Mouse (Mus musculus) liver, embryonic 12.5 days (tissue): ENCODE results near the gene Map3k13. TPM values are rescaled to one million over a fixed set of nuclear protein-coding genes. Genes with fewer than 3 reads are reported as not detected.

ENCODE experiments used
- ATAC-seq: fragments of 200-750 bp; cut with Nextera tagmentation; 2 replicates; pipeline ENCODE4 v1.8.0; 2017; ENCODE audit warnings: moderate number of reproducible peaks, mild to moderate bottlenecking, moderate library complexity
- H3K27ac ChIP-seq: fragments of 300-500 bp; sonication (generic); 2 replicates; pipeline ENCODE4 v1.5.1; 2016; ENCODE audit warnings: mild to moderate bottlenecking
- H3K27me3 ChIP-seq: fragments of 300-500 bp; sonication (generic); replicated peaks from 2 replicates; pipeline ENCODE4 v1.6.1; 2016; ENCODE audit warnings: mild to moderate bottlenecking, moderate library complexity
- H3K36me3 ChIP-seq: fragments of 300-500 bp; sonication (generic); 2 replicates; pipeline ENCODE4 v1.6.1; 2016; ENCODE audit warnings: mild to moderate bottlenecking, moderate library complexity
- H3K4me1 ChIP-seq: fragments of 300-500 bp; sonication (generic); 2 replicates; pipeline ENCODE4 v1.6.1; 2016
- H3K4me2 ChIP-seq: fragments of 300-500 bp; sonication (generic); 2 replicates; pipeline ENCODE4 v1.6.1; 2016; ENCODE audit warnings: mild to moderate bottlenecking, moderate library complexity
- H3K4me3 ChIP-seq: fragments of 300-500 bp; sonication (generic); 2 replicates; pipeline ENCODE4 v1.5.1; 2016; ENCODE audit warnings: mild to moderate bottlenecking, moderate library complexity
- H3K9ac ChIP-seq: fragments of 300-500 bp; sonication (generic); 2 replicates; pipeline ENCODE4 v1.6.1; 2016; ENCODE audit warnings: mild to moderate bottlenecking, moderate library complexity
- H3K9me3 ChIP-seq: fragments of 300-500 bp; sonication (generic); replicated peaks from 2 replicates; pipeline ENCODE4 v1.6.1; 2016; ENCODE audit warnings: mild to moderate bottlenecking, moderate library complexity
- WGBS: fragments of 180-500 bp; shearing (Covaris S2); methylation state at CpG from one replicate; pipeline ENCODE4 v1.1.7; 2016; ENCODE audit not compliant: insufficient replicate concordance; 5-methylcytosine and 5-hydroxymethylcytosine counted together
- polyA plus RNA-seq: library from polyadenylated mRNA; unstranded; fragments of >200 nt; fragmentation: Nextera tagmentation; extraction: Ambion mirVana; gene quantifications from 2 replicates; pipeline ENCODE4 v1.2.1, GENCODE M21; 2016

Map3k13 gene
- polyA plus RNA-seq, 1 experiment from 2014 or later = 0.41 TPM

- Histone ChIP-seq H3K4me3 (no peak overlapping the region), H3K27ac (no peak overlapping the region), H3K36me3 (no peaks in the 10 kb centered on the region), H3K27me3 (0 out of 2 replicates have a peak, but pooled peaks cover 4% of the 10 kb centered on the region), H3K4me1 (no peaks in the 10 kb centered on the region; the same call in 1 of the 2 replicates), H3K9me3 (no peaks in the 10 kb centered on the region), H3K4me2 (no peak overlapping the region), H3K9ac (no peak overlapping the region)
- WGBS = 79% methylated on average over 5 of the region's 5 CpGs
- no peak for ATAC-seq
Observed at GRCm38 (mm10) chr16:21856134-21856533, 62.0 kb downstream of the Map3k13 start.

- Histone ChIP-seq H3K4me1 (no peaks in the 10 kb centered on the region; the same call in 1 of the 2 replicates), H3K27me3 (0 out of 2 replicates have a peak, but pooled peaks cover 4% of the 10 kb centered on the region), H3K27ac (no peak overlapping the region), H3K4me2 (no peak overlapping the region), H3K4me3 (no peak overlapping the region), H3K9ac (no peak overlapping the region), H3K9me3 (no peaks in the 10 kb centered on the region), H3K36me3 (no peaks in the 10 kb centered on the region)
- 53% methylated on average over 4 of the region's 4 CpGs for WGBS
- no peak for ATAC-seq
Observed at GRCm38 (mm10) chr16:21857126-21857644, 63.0 kb downstream of the Map3k13 start.

- Histone ChIP-seq H3K9me3 (no peaks in the 10 kb centered on the region), H3K27ac (no peak overlapping the region), H3K36me3 (no peaks in the 10 kb centered on the region), H3K4me3 (no peak overlapping the region), H3K27me3 (no peaks in the 10 kb centered on the region), H3K4me1 (no peaks in the 10 kb centered on the region; the same call in 1 of the 2 replicates), H3K4me2 (no peak overlapping the region), H3K9ac (no peak overlapping the region)
- no peak for ATAC-seq
- WGBS = 61% methylated on average over 6 of the region's 6 CpGs
Observed at GRCm38 (mm10) chr16:21858163-21858562, 64.0 kb downstream of the Map3k13 start.

GRCm38 (mm10) chr16:21858882-21859281, 64.7 kb downstream of the Map3k13 start:
- WGBS = 68% methylated on average over 8 of the region's 8 CpGs
- Histone ChIP-seq H3K4me2 (no peak overlapping the region), H3K36me3 (no peaks in the 10 kb centered on the region), H3K27ac (no peak overlapping the region), H3K4me3 (no peak overlapping the region), H3K27me3 (no peaks in the 10 kb centered on the region), H3K4me1 (no peaks in the 10 kb centered on the region; the same call in 1 of the 2 replicates), H3K9me3 (no peaks in the 10 kb centered on the region), H3K9ac (no peak overlapping the region)
- no peak for ATAC-seq

GRCm38 (mm10) chr16:21862448-21862847, 68.3 kb downstream of the Map3k13 start:
- no peaks in the 10 kb centered on the region for H3K27me3 ChIP-seq
- H3K4me1 ChIP-seq = no peaks in the 10 kb centered on the region
- no peaks in the 10 kb centered on the region for H3K36me3 ChIP-seq
- no peak overlapping the region for H3K27ac ChIP-seq
- H3K4me3 ChIP-seq = no peak overlapping the region
- no peaks in the 10 kb centered on the region for H3K9me3 ChIP-seq
- no peak for ATAC-seq
- no peak overlapping the region for H3K9ac ChIP-seq
- 61% methylated on average over 3 of the region's 3 CpGs for WGBS
- no peak overlapping the region for H3K4me2 ChIP-seq

GRCm38 (mm10) chr16:21865250-21865982, 71.3 kb downstream of the Map3k13 start:
- no peaks in the 10 kb centered on the region for H3K9me3 ChIP-seq
- WGBS = 52% methylated on average over 7 of the region's 7 CpGs
- H3K4me1 ChIP-seq = no peaks in the 10 kb centered on the region
- H3K4me3 ChIP-seq = no peak overlapping the region
- no peak overlapping the region for H3K4me2 ChIP-seq
- ATAC-seq = no peak
- H3K36me3 ChIP-seq = no peaks in the 10 kb centered on the region
- no peaks in the 10 kb centered on the region for H3K27me3 ChIP-seq
- no peak overlapping the region for H3K9ac ChIP-seq
- H3K27ac ChIP-seq = no peak overlapping the region

GRCm38 (mm10) chr16:21865983-21866575, 71.9 kb downstream of the Map3k13 start:
- Histone ChIP-seq H3K4me1 (no peaks in the 10 kb centered on the region), H3K9me3 (no peaks in the 10 kb centered on the region), H3K4me2 (no peak overlapping the region), H3K27ac (no peak overlapping the region), H3K27me3 (no peaks in the 10 kb centered on the region), H3K4me3 (no peak overlapping the region), H3K36me3 (no peaks in the 10 kb centered on the region), H3K9ac (no peak overlapping the region)
- 62% methylated on average over 11 of the region's 11 CpGs for WGBS
- ATAC-seq = no peak

GRCm38 (mm10) chr16:21867727-21868126, 73.6 kb downstream of the Map3k13 start:
- ATAC-seq = no peak
- no peaks in the 10 kb centered on the region for H3K27me3 ChIP-seq

GRCm38 (mm10) chr16:21868651-21869050, 74.5 kb downstream of the Map3k13 start:
- Histone ChIP-seq H3K27me3 (no peaks in the 10 kb centered on the region), H3K4me2 (no peak overlapping the region), H3K36me3 (no peaks in the 10 kb centered on the region), H3K4me3 (no peak overlapping the region), H3K27ac (no peak overlapping the region), H3K4me1 (no peaks in the 10 kb centered on the region), H3K9me3 (no peaks in the 10 kb centered on the region), H3K9ac (no peak overlapping the region)
- no peak for ATAC-seq
- 45% methylated on average over 6 of the region's 6 CpGs for WGBS

More at GRCm38 (mm10) chr16:21867727-21868126, 73.6 kb downstream of the Map3k13 start:
- H3K9ac ChIP-seq = no peak overlapping the region
- no peak overlapping the region for H3K4me2 ChIP-seq
- no peaks in the 10 kb centered on the region for H3K9me3 ChIP-seq
- no peaks in the 10 kb centered on the region for H3K4me1 ChIP-seq
- no peak overlapping the region for H3K27ac ChIP-seq
- H3K4me3 ChIP-seq = no peak overlapping the region
- no peaks in the 10 kb centered on the region for H3K36me3 ChIP-seq
- WGBS = 57% methylated on average over 3 of the region's 3 CpGs

- H3K4me3 ChIP-seq = no peak overlapping the region
- no peak for ATAC-seq
- H3K4me2 ChIP-seq = no peak overlapping the region
- no peak overlapping the region for H3K27ac ChIP-seq
- no peaks in the 10 kb centered on the region for H3K36me3 ChIP-seq
- H3K9me3 ChIP-seq = no peaks in the 10 kb centered on the region
- H3K27me3 ChIP-seq = no peaks in the 10 kb centered on the region
- H3K4me1 ChIP-seq = no peaks in the 10 kb centered on the region
- H3K9ac ChIP-seq = no peak overlapping the region
- WGBS = 75% methylated on average over 4 of the region's 4 CpGs
Observed at GRCm38 (mm10) chr16:21869879-21870278, 75.7 kb downstream of the Map3k13 start.

GRCm38 (mm10) chr16:21877735-21878134, 83.6 kb downstream of the Map3k13 start:
- H3K27ac ChIP-seq = no peak overlapping the region
- WGBS = 70% methylated on average over 3 of the region's 3 CpGs
- no peak overlapping the region for H3K4me2 ChIP-seq
- no peaks in the 10 kb centered on the region for H3K9me3 ChIP-seq
- no peaks in the 10 kb centered on the region for H3K4me1 ChIP-seq
- ATAC-seq = no peak
- H3K4me3 ChIP-seq = no peak overlapping the region
- H3K27me3 ChIP-seq = no peaks in the 10 kb centered on the region
- H3K9ac ChIP-seq = no peak overlapping the region
- H3K36me3 ChIP-seq = no peaks in the 10 kb centered on the region

- Histone ChIP-seq H3K27me3 (no peaks in the 10 kb centered on the region), H3K36me3 (no peaks in the 10 kb centered on the region), H3K4me2 (no peak overlapping the region), H3K9ac (no peak overlapping the region), H3K9me3 (no peaks in the 10 kb centered on the region), H3K4me3 (no peak overlapping the region), H3K4me1 (no peaks in the 10 kb centered on the region), H3K27ac (no peak overlapping the region)
- no peak for ATAC-seq
- WGBS = 67% methylated on average over 3 of the region's 3 CpGs
Observed at GRCm38 (mm10) chr16:21878834-21879233, 84.7 kb downstream of the Map3k13 start.
